Comparison of ENCODE assay signal across 8 mouse cellular contexts in the genomic region with DNA sequence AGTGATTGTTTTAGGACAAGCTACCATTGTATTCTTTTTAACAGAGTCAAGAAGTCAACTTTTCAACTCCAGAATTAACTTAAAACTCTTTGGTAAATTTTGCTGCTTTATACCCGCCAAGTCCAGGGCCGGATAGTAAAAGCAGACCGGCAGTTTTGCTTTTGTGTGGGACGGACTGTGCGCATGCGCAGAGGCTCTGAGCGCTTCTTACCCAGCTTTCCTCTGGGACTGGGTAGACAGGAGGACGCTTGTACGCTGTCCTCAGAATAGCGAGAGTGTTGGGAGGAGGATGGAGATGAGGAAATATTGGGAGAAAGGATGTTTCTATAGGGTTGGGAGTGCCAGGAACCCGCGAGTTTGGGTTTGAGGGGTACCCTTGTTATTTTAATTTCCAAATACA.
A peak's percentile ranks its signal among the peaks of the same experiment; 100 is the strongest.
DNase-seq lines count a peak whose midpoint lies in the region; ATAC-seq and TF ChIP-seq lines count a peak whose summit lies in the region.

No protein-coding gene starts in this region.

- ATAC-seq in hindbrain, embryonic 12.5 days (ENCODE audit: low FRiP score): peak; percentile 73
- peak; percentile 50; the same call in 1 of the 2 replicates for ATAC-seq in lung, embryonic 14.5 days (ENCODE audit: insufficient read depth)

- WGBS in hindbrain, embryonic 12.5 days: 15% methylated on average over 12 of the region's 12 CpGs
- 37% methylated on average over 12 of the region's 12 CpGs for WGBS in lung, embryonic 14.5 days

- peak overlapping the region; percentile 24 for H3K4me3 ChIP-seq in hindbrain, embryonic 12.5 days
- H3K4me3 ChIP-seq in lung, embryonic 14.5 days (ENCODE audit: low read depth, low read length): no peak overlapping the region

- H3K27me3 ChIP-seq in hindbrain, embryonic 12.5 days: peaks cover 32% of the 10 kb centered on the region
- H3K27me3 ChIP-seq in lung, embryonic 14.5 days (ENCODE audit: insufficient read depth, low read length): no peaks in the 10 kb centered on the region

- no peak for TF ChIP-seq CTCF in lung, embryonic 14.5 days (IDR thresholded peaks at IDR 0.05; ENCODE audit: low read depth)

- peak; percentile 73 for DNase-seq in ES-CJ7 (ENCODE audit: low read depth, low spot score)
- DNase-seq in cerebellum, adult 8-10 months: peak; percentile 76
- peak; percentile 27 to 45 for DNase-seq in frontal cortex, postnatal 14 days (ENCODE audit: low spot score in 2 of 2)
- DNase-seq in layer of hippocampus, adult 9-11 months: peak; percentile 63
- peak; percentile 83 for DNase-seq in lung, embryonic 14.5 days
- DNase-seq in ovary, postnatal 10 days (ENCODE audit: low spot score): peak; percentile 39
- DNase-seq in thymus, postnatal 25 days: peak; percentile 20

- H3K4me2 ChIP-seq in hindbrain, embryonic 12.5 days (replicated peaks): peak overlapping the region; percentile 57
- H3K4me2 ChIP-seq in lung, embryonic 14.5 days: peak overlapping the region; percentile 41

- peak overlapping the region; percentile 27 for H3K9ac ChIP-seq in hindbrain, embryonic 12.5 days
- no peak overlapping the region for H3K9ac ChIP-seq in lung, embryonic 14.5 days

- no peaks in the 10 kb centered on the region for H3K36me3 ChIP-seq in hindbrain, embryonic 12.5 days
- H3K36me3 ChIP-seq in lung, embryonic 14.5 days (ENCODE audit: insufficient read depth): no peaks in the 10 kb centered on the region

- H3K27ac ChIP-seq in hindbrain, embryonic 12.5 days: no peak overlapping the region
- peak overlapping the region; percentile 85 for H3K27ac ChIP-seq in lung, embryonic 14.5 days (ENCODE audit: low read depth)

- H3K9me3 ChIP-seq in hindbrain, embryonic 12.5 days (replicated peaks): no peaks in the 10 kb centered on the region
- H3K9me3 ChIP-seq in lung, embryonic 14.5 days (ENCODE audit: low read depth, low read length): no peaks in the 10 kb centered on the region

- H3K4me1 ChIP-seq in hindbrain, embryonic 12.5 days: peaks cover 33% of the 10 kb centered on the region
- H3K4me1 ChIP-seq in lung, embryonic 14.5 days (ENCODE audit: insufficient read depth): peaks cover 28% of the 10 kb centered on the region

Comparison
In these comparisons a context has a peak if more than half of its experiments do, and no peak if none do; other contexts are left out.
1. DNase-seq: peak in every context shown above with its lines; median percentile 83 in lung, embryonic 14.5 days; 76 in cerebellum, adult 8-10 months; 73 in ES-CJ7; 63 in layer of hippocampus, adult 9-11 months; 39 in ovary, postnatal 10 days; 36 in frontal cortex, postnatal 14 days; 20 in thymus, postnatal 25 days.